Mouse (Mus musculus) hindbrain, postnatal 0 days (tissue): Measurements from ENCODE around the gene Med29. TPM values are rescaled to one million over a fixed set of nuclear protein-coding genes. Genes with fewer than 3 reads are reported as not detected.

Experiments
- ATAC-seq: fragments of 200-750 bp; cut with Nextera tagmentation; 2 replicates; pipeline ENCODE4 v1.8.0; 2017; ENCODE audit warnings: mild to moderate bottlenecking, moderate TSS enrichment, moderate library complexity
- DNase-seq: peaks from one replicate; pipeline ENCODE4 v3.0.0-alpha.2; 2015; ENCODE audit warnings: low spot score
- H3K27ac ChIP-seq: fragments of 300-500 bp; sonication (generic); 2 replicates; pipeline ENCODE4 v1.5.1; 2014; ENCODE audit warnings: mild to moderate bottlenecking
- H3K27me3 ChIP-seq: fragments of 300-500 bp; sonication (generic); 2 replicates; pipeline ENCODE4 v1.6.1; 2014; ENCODE audit warnings: low read length, mixed read lengths; ENCODE audit not compliant: insufficient read depth
- H3K36me3 ChIP-seq: fragments of 300-500 bp; sonication (generic); 2 replicates; pipeline ENCODE4 v1.6.1; 2014; ENCODE audit warnings: low read length, mixed read lengths; ENCODE audit not compliant: insufficient read depth
- H3K4me1 ChIP-seq: fragments of 300-500 bp; sonication (generic); 2 replicates; pipeline ENCODE4 v1.6.1; 2014; ENCODE audit warnings: antibody characterized with exemption, low read length, mixed read lengths; ENCODE audit not compliant: insufficient read depth
- H3K4me2 ChIP-seq: fragments of 300-500 bp; sonication (generic); 2 replicates; pipeline ENCODE4 v1.6.1; 2014; ENCODE audit warnings: low read depth, mild to moderate bottlenecking, low read length, moderate library complexity, mixed read lengths
- H3K4me3 ChIP-seq: fragments of 300-500 bp; sonication (generic); 2 replicates; pipeline ENCODE4 v1.5.1; 2014; ENCODE audit warnings: low read length
- H3K9ac ChIP-seq: fragments of 300-500 bp; sonication (generic); replicated peaks from 2 replicates; pipeline ENCODE4 v1.6.1; 2014; ENCODE audit warnings: mild to moderate bottlenecking, low read length, moderate library complexity, mixed read lengths
- H3K9me3 ChIP-seq: fragments of 300-500 bp; sonication (generic); 2 replicates; pipeline ENCODE4 v1.6.1; 2016; ENCODE audit warnings: low read length, mixed read lengths
- CTCF ChIP-seq: IDR thresholded peaks from 2 replicates; pipeline ENCODE4 v1.5.1; 2016; ENCODE audit warnings: antibody characterized with exemption, control low read depth, low read depth
- WGBS: fragments of 180-500 bp; shearing (Covaris S2); extraction: QIAGEN DNeasy Blood & Tissue Kit; methylation state at CpG from one replicate; pipeline ENCODE4 v1.1.7; 2014; 5-methylcytosine and 5-hydroxymethylcytosine counted together
- polyA plus RNA-seq: library from polyadenylated mRNA; unstranded; fragments of >200 nt; fragmentation: Nextera tagmentation; extraction: Ambion mirVana; gene quantifications from 2 replicates; pipeline ENCODE4 v1.2.1, GENCODE M21; 2015
- total RNA-seq: library from RNA; depleted of rRNA; stranded (reverse); fragments of >200 nt; gene quantifications from 2 replicates; pipeline ENCODE4 v1.2.3, GENCODE M21; 2014; rRNA removed

Med29 gene
- total RNA-seq = 33.6 and 39.5 TPM in 2 replicates
- 42.1 and 42.9 TPM in 2 replicates for polyA plus RNA-seq

- Histone ChIP-seq H3K9ac (peak within 1 kb of the TSS; percentile 81), H3K4me2 (peak within 1 kb of the TSS; percentile 81), H3K36me3 (peaks cover 45% of the 10 kb centered on the region), H3K27ac (peak within 1 kb of the TSS; percentile 87), H3K4me1 (peaks cover 8% of the 10 kb centered on the region; the same call in 1 of the 2 replicates), H3K27me3 (no peaks in the 10 kb centered on the region), H3K9me3 (no peaks in the 10 kb centered on the region), H3K4me3 (peak within 1 kb of the TSS; percentile 92)
- no peak for TF ChIP-seq CTCF
- ATAC-seq (peak; percentile 98), DNase-seq (peak; percentile 99)
- WGBS = under 1% methylated on average over 57 of the region's 58 CpGs
Observed at GRCm38 (mm10) chr7:28392429-28393271, at the start of gene Med29, which contains the start of gene Paf1. TSS of gene Med29 (minus strand) at chr7:28392708. TSS of gene Paf1 (plus strand) at chr7:28392951.

DNA sequence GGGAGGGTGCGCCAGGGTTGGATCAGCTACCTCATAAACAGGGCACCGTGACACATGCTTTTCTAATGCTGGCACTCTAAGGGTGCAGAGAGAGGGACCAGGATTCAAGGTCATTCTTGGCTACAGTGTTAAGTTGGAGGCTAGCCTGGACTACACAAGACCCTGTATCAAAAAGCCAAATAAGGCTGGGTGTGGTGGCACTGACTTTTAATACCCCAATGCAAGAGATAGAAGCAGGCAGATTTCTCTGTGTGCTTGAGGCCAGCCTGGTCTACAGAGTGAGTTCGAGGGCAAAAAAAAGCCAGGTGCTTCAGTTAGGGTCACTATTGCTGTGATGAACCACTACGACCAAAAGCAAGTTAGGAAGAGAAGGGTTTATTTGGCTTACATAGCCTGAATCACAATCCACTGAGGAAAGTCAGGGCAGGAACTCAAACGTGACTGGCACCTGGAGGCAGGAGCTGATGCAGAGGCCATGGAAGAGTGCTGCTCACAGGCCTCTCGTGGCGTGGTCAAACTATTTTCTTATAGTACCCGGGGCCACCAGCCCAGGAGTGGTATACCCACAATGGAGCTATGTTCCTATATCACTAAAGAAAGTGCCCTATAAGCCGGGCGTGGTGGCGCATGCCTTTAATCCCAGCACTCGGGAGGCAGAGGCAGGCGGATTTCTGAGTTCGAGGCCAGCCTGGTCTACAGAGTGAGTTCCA, 49.4 kb upstream of the Med29 start:
- Histone ChIP-seq H3K36me3 (no peaks in the 10 kb centered on the region), H3K27me3 (0 out of 2 replicates have a peak, but pooled peaks cover 2% of the 10 kb centered on the region), H3K27ac (no peak overlapping the region), H3K4me3 (no peak overlapping the region), H3K4me1 (no peaks in the 10 kb centered on the region; the same call in 1 of the 2 replicates), H3K9me3 (no peaks in the 10 kb centered on the region), H3K9ac (no peak overlapping the region), H3K4me2 (no peak overlapping the region)
- 89% methylated on average over 13 of the region's 14 CpGs for WGBS
- DNase-seq = no peak
- ATAC-seq = no peak
- no peak for TF ChIP-seq CTCF

- Histone ChIP-seq H3K9me3 (no peaks in the 10 kb centered on the region), H3K36me3 (no peaks in the 10 kb centered on the region), H3K27me3 (0 out of 2 replicates have a peak, but pooled peaks cover 1% of the 10 kb centered on the region), H3K9ac (no peak overlapping the region), H3K4me1 (no peaks in the 10 kb centered on the region; the same call in 1 of the 2 replicates), H3K4me3 (no peak overlapping the region), H3K4me2 (no peak overlapping the region), H3K27ac (no peak overlapping the region)
- TF ChIP-seq CTCF = no peak
- 44% methylated on average over 2 of the region's 2 CpGs for WGBS
- DNase-seq = no peak
- ATAC-seq = no peak
Observed at GRCm38 (mm10) chr7:28440739-28441138, 48.2 kb upstream of the Med29 start.

GRCm38 (mm10) chr7:28438771-28439170, 46.3 kb upstream of the Med29 start:
- 83% methylated on average over 2 of the region's 2 CpGs for WGBS
- no peak for TF ChIP-seq CTCF
- no peak overlapping the region for H3K4me2 ChIP-seq
- no peak overlapping the region for H3K27ac ChIP-seq
- H3K9ac ChIP-seq = no peak overlapping the region
- DNase-seq (no peak), ATAC-seq (no peak)
- H3K4me1 ChIP-seq = peaks cover 5% of the 10 kb centered on the region; the same call in 1 of the 2 replicates
- no peaks in the 10 kb centered on the region for H3K9me3 ChIP-seq
- H3K27me3 ChIP-seq = no peaks in the 10 kb centered on the region
- H3K36me3 ChIP-seq = no peaks in the 10 kb centered on the region
- no peak overlapping the region for H3K4me3 ChIP-seq

DNA sequence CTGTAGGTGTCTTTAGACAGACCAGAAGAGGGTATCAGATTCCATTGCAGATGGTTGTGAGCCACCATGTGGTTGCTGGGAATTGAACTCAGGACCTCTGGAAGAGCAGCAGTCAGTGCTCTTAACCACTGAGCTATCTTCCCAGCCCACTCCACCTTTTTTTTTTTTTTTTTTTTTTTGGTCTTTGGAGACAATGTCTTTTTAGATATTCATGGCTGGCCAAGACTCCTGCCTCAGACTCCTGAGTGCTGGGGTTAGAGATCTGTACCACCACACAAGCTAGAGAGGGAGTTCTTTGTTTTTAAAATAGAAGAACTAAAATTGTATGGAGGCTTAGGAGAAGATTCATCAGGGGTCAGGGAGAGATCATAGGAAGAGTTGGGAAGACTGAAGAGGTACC, 45.5 kb upstream of the Med29 start:
- no peak for DNase-seq
- no peak overlapping the region for H3K27ac ChIP-seq
- ATAC-seq = no peak
- no peaks in the 10 kb centered on the region for H3K27me3 ChIP-seq
- H3K4me1 ChIP-seq = peaks cover 5% of the 10 kb centered on the region; the same call in 1 of the 2 replicates
- H3K4me2 ChIP-seq = no peak overlapping the region
- no peaks in the 10 kb centered on the region for H3K36me3 ChIP-seq
- H3K9ac ChIP-seq = no peak overlapping the region
- H3K4me3 ChIP-seq = no peak overlapping the region
- H3K9me3 ChIP-seq = no peaks in the 10 kb centered on the region
- TF ChIP-seq CTCF = no peak

GRCm38 (mm10) chr7:28436932-28437570, 44.5 kb upstream of the Med29 start, which contains the start of gene Gmfg:
TSS of gene Gmfg (plus strand) at chr7:28437447.
- peak within 1 kb of the TSS; percentile 64 for H3K4me2 ChIP-seq

More at GRCm38 (mm10) chr7:28436932-28437570, 44.5 kb upstream of the Med29 start, which contains the start of gene Gmfg:
- WGBS = 3% methylated on average over 16 of the region's 16 CpGs
- peaks cover 5% of the 10 kb centered on the region; the same call in 1 of the 2 replicates for H3K4me1 ChIP-seq
- H3K27me3 ChIP-seq = no peaks in the 10 kb centered on the region
- H3K9ac ChIP-seq = peak within 1 kb of the TSS; percentile 61
- ATAC-seq = peak; percentile 50
- no peaks in the 10 kb centered on the region for H3K9me3 ChIP-seq
- peak; percentile 90 for TF ChIP-seq CTCF
- peak within 1 kb of the TSS; percentile 84 for H3K4me3 ChIP-seq
- no peaks in the 10 kb centered on the region for H3K36me3 ChIP-seq
- peak; percentile 93 for DNase-seq
- H3K27ac ChIP-seq = peak within 1 kb of the TSS; percentile 89
